Mouse (Mus musculus): Measurements from ENCODE around the gene Trp53inp2.

- TF ChIP-seq CTCF (IDR thresholded peaks at IDR 0.05; ENCODE audit: low read depth, low read length) (no peak), POLR2A (IDR thresholded peaks at IDR 0.05; ENCODE audit: extremely low read depth, insufficient read depth, low read length) (no peak)
Measured at GRCm38 (mm10) chr2:155380261-155381059, at the start of gene Trp53inp2.
